Mouse (Mus musculus): ENCODE measurements around the gene Ppfia1. TPM values are rescaled to one million over a fixed set of nuclear protein-coding genes. Genes with fewer than 3 reads are reported as not detected.

Gene Ppfia1
- polyA plus RNA-seq, 1 experiment from 2014 or later: 23.0 TPM

GRCm38 (mm10) chr7:144536367-144536766 is 17.2 kb downstream of the Ppfia1 start:
- DNase-seq (ENCODE audit: low spot score): no peak
- H3K9me3 ChIP-seq (replicated peaks; ENCODE audit: control insufficient read depth, low read length): no peaks in the 10 kb centered on the region
- no peak for ATAC-seq

GRCm38 (mm10) chr7:144534773-144535172 is 18.8 kb downstream of the Ppfia1 start:
- DNase-seq (ENCODE audit: low spot score) (no peak), ATAC-seq (no peak)
- H3K27ac ChIP-seq (ENCODE audit: low read depth, low read length): no peak overlapping the region
- no peaks in the 10 kb centered on the region for H3K27me3 ChIP-seq (replicated peaks; ENCODE audit: control insufficient read depth, insufficient read depth, low read length)
- H3K4me3 ChIP-seq (ENCODE audit: low read depth, low read length): no peak overlapping the region
- no peaks in the 10 kb centered on the region for H3K36me3 ChIP-seq (ENCODE audit: control insufficient read depth, insufficient read depth, low read length)
- no peak overlapping the region for H3K9ac ChIP-seq (ENCODE audit: low read length)
- no peak overlapping the region for H3K4me2 ChIP-seq (ENCODE audit: low read length)
- H3K9me3 ChIP-seq (replicated peaks; ENCODE audit: control insufficient read depth, low read length): no peaks in the 10 kb centered on the region
- WGBS: 79% methylated on average over 3 of the region's 3 CpGs
- 0 out of 2 replicates have a peak, but pooled peaks cover 2% of the 10 kb centered on the region for H3K4me1 ChIP-seq (ENCODE audit: control insufficient read depth, insufficient read depth, low read length)

More at GRCm38 (mm10) chr7:144536367-144536766, 17.2 kb downstream of the Ppfia1 start:
- H3K9ac ChIP-seq (ENCODE audit: low read length): no peak overlapping the region
- WGBS: 91% methylated on average over 3 of the region's 3 CpGs
- no peaks in the 10 kb centered on the region; the same call in 1 of the 2 replicates for H3K36me3 ChIP-seq (ENCODE audit: control insufficient read depth, insufficient read depth, low read length)
- H3K27me3 ChIP-seq (replicated peaks; ENCODE audit: control insufficient read depth, insufficient read depth, low read length): no peaks in the 10 kb centered on the region
- H3K27ac ChIP-seq (ENCODE audit: low read depth, low read length): no peak overlapping the region
- H3K4me3 ChIP-seq (ENCODE audit: low read depth, low read length): no peak overlapping the region
- H3K4me1 ChIP-seq (ENCODE audit: control insufficient read depth, insufficient read depth, low read length): 0 out of 2 replicates have a peak, but pooled peaks cover 2% of the 10 kb centered on the region
- no peak overlapping the region for H3K4me2 ChIP-seq (ENCODE audit: low read length)

GRCm38 (mm10) chr7:144531585-144532378 is 21.7 kb downstream of the Ppfia1 start:
- DNase-seq (ENCODE audit: low spot score) (no peak), ATAC-seq (no peak)
- H3K27ac ChIP-seq (ENCODE audit: low read depth, low read length): 0 out of 2 replicates have a peak overlapping the region, but pooled peaks have one; percentile 39
- no peaks in the 10 kb centered on the region for H3K4me1 ChIP-seq (ENCODE audit: control insufficient read depth, insufficient read depth, low read length)
- no peak overlapping the region for H3K9ac ChIP-seq (ENCODE audit: low read length)
- no peaks in the 10 kb centered on the region for H3K27me3 ChIP-seq (replicated peaks; ENCODE audit: control insufficient read depth, insufficient read depth, low read length)
- H3K4me2 ChIP-seq (ENCODE audit: low read length): no peak overlapping the region
- no peaks in the 10 kb centered on the region for H3K36me3 ChIP-seq (ENCODE audit: control insufficient read depth, insufficient read depth, low read length)
- WGBS: 37% methylated on average over 7 of the region's 7 CpGs
- H3K9me3 ChIP-seq (replicated peaks; ENCODE audit: control insufficient read depth, low read length): no peaks in the 10 kb centered on the region
- no peak overlapping the region for H3K4me3 ChIP-seq (ENCODE audit: low read depth, low read length)

- H3K27me3 ChIP-seq (replicated peaks; ENCODE audit: control insufficient read depth, insufficient read depth, low read length): no peaks in the 10 kb centered on the region
- WGBS: 86% methylated on average over 3 of the region's 3 CpGs
These were observed 23.7 kb downstream of the Ppfia1 start for GRCm38 (mm10) chr7:144529851-144530250.

GRCm38 (mm10) chr7:144527723-144528221 is 25.8 kb downstream of the Ppfia1 start:
- H3K4me1 ChIP-seq (ENCODE audit: control insufficient read depth, insufficient read depth, low read length): no peaks in the 10 kb centered on the region
- H3K36me3 ChIP-seq (ENCODE audit: control insufficient read depth, insufficient read depth, low read length): no peaks in the 10 kb centered on the region
- H3K4me2 ChIP-seq (ENCODE audit: low read length): no peak overlapping the region
- no peaks in the 10 kb centered on the region for H3K9me3 ChIP-seq (replicated peaks; ENCODE audit: control insufficient read depth, low read length)
- DNase-seq (ENCODE audit: low spot score) (peak; percentile 16), ATAC-seq (no peak)
- no peak overlapping the region for H3K9ac ChIP-seq (ENCODE audit: low read length)
- no peak overlapping the region for H3K27ac ChIP-seq (ENCODE audit: low read depth, low read length)
- WGBS: 35% methylated on average over 1 of the region's 1 CpGs
- H3K27me3 ChIP-seq (replicated peaks; ENCODE audit: control insufficient read depth, insufficient read depth, low read length): no peaks in the 10 kb centered on the region
- H3K4me3 ChIP-seq (ENCODE audit: low read depth, low read length): no peak overlapping the region

More at GRCm38 (mm10) chr7:144529851-144530250, 23.7 kb downstream of the Ppfia1 start:
- no peaks in the 10 kb centered on the region for H3K4me1 ChIP-seq (ENCODE audit: control insufficient read depth, insufficient read depth, low read length)
- H3K4me2 ChIP-seq (ENCODE audit: low read length): no peak overlapping the region
- no peak for ATAC-seq
- H3K27ac ChIP-seq (ENCODE audit: low read depth, low read length): no peak overlapping the region
- H3K4me3 ChIP-seq (ENCODE audit: low read depth, low read length): no peak overlapping the region
- no peaks in the 10 kb centered on the region for H3K36me3 ChIP-seq (ENCODE audit: control insufficient read depth, insufficient read depth, low read length)
- no peak overlapping the region for H3K9ac ChIP-seq (ENCODE audit: low read length)
- no peak for DNase-seq (ENCODE audit: low spot score)
- H3K9me3 ChIP-seq (replicated peaks; ENCODE audit: control insufficient read depth, low read length): no peaks in the 10 kb centered on the region

GRCm38 (mm10) chr7:144526649-144527048 is 26.9 kb downstream of the Ppfia1 start:
- ATAC-seq: no peak

GRCm38 (mm10) chr7:144524427-144525191 is 28.9 kb downstream of the Ppfia1 start:
- Histone ChIP-seq H3K9me3 (replicated peaks; ENCODE audit: control insufficient read depth, low read length) (no peaks in the 10 kb centered on the region), H3K4me1 (ENCODE audit: control insufficient read depth, insufficient read depth, low read length) (no peaks in the 10 kb centered on the region), H3K9ac (ENCODE audit: low read length) (no peak overlapping the region), H3K4me2 (ENCODE audit: low read length) (no peak overlapping the region), H3K36me3 (ENCODE audit: control insufficient read depth, insufficient read depth, low read length) (peaks cover 11% of the 10 kb centered on the region), H3K27me3 (replicated peaks; ENCODE audit: control insufficient read depth, insufficient read depth, low read length) (no peaks in the 10 kb centered on the region), H3K27ac (ENCODE audit: low read depth, low read length) (no peak overlapping the region), H3K4me3 (ENCODE audit: low read depth, low read length) (no peak overlapping the region)
- no peak for ATAC-seq
- 84% methylated on average over 6 of the region's 6 CpGs for WGBS
- DNase-seq (ENCODE audit: low spot score): no peak

More at GRCm38 (mm10) chr7:144526649-144527048, 26.9 kb downstream of the Ppfia1 start:
- no peak for DNase-seq (ENCODE audit: low spot score)
- H3K27ac ChIP-seq (ENCODE audit: low read depth, low read length): no peak overlapping the region
- no peaks in the 10 kb centered on the region for H3K4me1 ChIP-seq (ENCODE audit: control insufficient read depth, insufficient read depth, low read length)
- 54% methylated on average over 2 of the region's 2 CpGs for WGBS
- H3K36me3 ChIP-seq (ENCODE audit: control insufficient read depth, insufficient read depth, low read length): no peaks in the 10 kb centered on the region
- H3K9ac ChIP-seq (ENCODE audit: low read length): no peak overlapping the region
- no peak overlapping the region for H3K4me2 ChIP-seq (ENCODE audit: low read length)
- no peaks in the 10 kb centered on the region for H3K9me3 ChIP-seq (replicated peaks; ENCODE audit: control insufficient read depth, low read length)
- no peaks in the 10 kb centered on the region for H3K27me3 ChIP-seq (replicated peaks; ENCODE audit: control insufficient read depth, insufficient read depth, low read length)
- no peak overlapping the region for H3K4me3 ChIP-seq (ENCODE audit: low read depth, low read length)

GRCm38 (mm10) chr7:144523415-144523814 is 30.1 kb downstream of the Ppfia1 start:
- peaks cover 22% of the 10 kb centered on the region for H3K36me3 ChIP-seq (ENCODE audit: control insufficient read depth, insufficient read depth, low read length)
- H3K9ac ChIP-seq (ENCODE audit: low read length): no peak overlapping the region
- WGBS: 92% methylated on average over 3 of the region's 3 CpGs
- DNase-seq (ENCODE audit: low spot score): no peak
- H3K27ac ChIP-seq (ENCODE audit: low read depth, low read length): no peak overlapping the region
- no peaks in the 10 kb centered on the region for H3K4me1 ChIP-seq (ENCODE audit: control insufficient read depth, insufficient read depth, low read length)
- H3K4me2 ChIP-seq (ENCODE audit: low read length): no peak overlapping the region
- H3K9me3 ChIP-seq (replicated peaks; ENCODE audit: control insufficient read depth, low read length): no peaks in the 10 kb centered on the region
- H3K4me3 ChIP-seq (ENCODE audit: low read depth, low read length): no peak overlapping the region
- H3K27me3 ChIP-seq (replicated peaks; ENCODE audit: control insufficient read depth, insufficient read depth, low read length): no peaks in the 10 kb centered on the region
- ATAC-seq: no peak
